Comparison of ENCODE assay signal across 7 mouse cellular contexts in genomic region chr6:128032252-128033171, GRCm38 (mm10).
DNase-seq lines count a peak whose midpoint lies in the region; ATAC-seq and TF ChIP-seq lines count a peak whose summit lies in the region.

No protein-coding gene starts in this region.

- intact Hi-C loops in gastrocnemius, postnatal 14 days (cut with DNase I; ENCODE audit: low total_unique reads) = loop anchor here (5.0 to 10.0 kb wide), 2 partner anchors 60 to 112 kb away; partner anchors contain the start of gene Tspan9
- intact Hi-C loops in left cerebral cortex, postnatal 25 days (cut with DNase I) = loop anchor here (1.0 to 2.0 kb wide), 3 partner anchors 59 to 113 kb away; no protein-coding TSS in a partner anchor

- ATAC-seq in midbrain, embryonic 13.5 days = no peak

- TF ChIP-seq POLR2A in spleen, adult 2 months (IDR thresholded peaks at IDR 0.05; ENCODE audit: low read depth, low read length) = no peak

- peak; percentile 71; the same call in 1 of the 2 replicates for TF ChIP-seq CTCF in spleen, adult 2 months (IDR thresholded peaks at IDR 0.05; ENCODE audit: extremely low read depth, insufficient read depth, insufficient read length, insufficient replicate concordance)

- H3K27ac ChIP-seq in midbrain, embryonic 13.5 days = no peak overlapping the region
- no peak overlapping the region for H3K27ac ChIP-seq in spleen, adult 2 months (ENCODE audit: insufficient read depth, low read length)

- H3K4me2 ChIP-seq in midbrain, embryonic 13.5 days (replicated peaks) = peak overlapping the region; percentile 96

- H3K36me3 ChIP-seq in midbrain, embryonic 13.5 days = no peaks in the 10 kb centered on the region
- no peaks in the 10 kb centered on the region for H3K36me3 ChIP-seq in spleen, adult 2 months (ENCODE audit: control insufficient read depth, insufficient read depth, low read length)

- 30% methylated on average over 16 of the region's 16 CpGs for WGBS in midbrain, embryonic 13.5 days
- 43% methylated on average over 16 of the region's 16 CpGs for WGBS in spleen, adult 2 months

- no peaks in the 10 kb centered on the region for H3K9me3 ChIP-seq in midbrain, embryonic 13.5 days

- 0 out of 2 replicates have a peak overlapping the region, but pooled peaks have one; percentile 51 for H3K4me3 ChIP-seq in midbrain, embryonic 13.5 days (replicated peaks)
- H3K4me3 ChIP-seq in spleen, adult 2 months (ENCODE audit: extremely low read depth, insufficient read depth, insufficient read length) = no peak overlapping the region

- H3K4me1 ChIP-seq in midbrain, embryonic 13.5 days (replicated peaks) = peaks cover 66% of the 10 kb centered on the region
- no peaks in the 10 kb centered on the region; the same call in 1 of the 2 replicates for H3K4me1 ChIP-seq in spleen, adult 2 months (ENCODE audit: control insufficient read depth, insufficient read depth, insufficient read length)

- DNase-seq in adrenal gland, adult 8-10 months = peak; percentile 51
- peak; percentile 84 to 92 for DNase-seq in cerebellum, postnatal 4 days (ENCODE audit: low spot score in 2 of 2)
- DNase-seq in gastrocnemius, postnatal 14 days = peak; percentile 79
- peak; percentile 62 for DNase-seq in induced T-regulatory cell, adult 2 months (ENCODE audit: low read depth)
- DNase-seq in left cerebral cortex, postnatal 25 days (ENCODE audit: low spot score in 2 of 2) = peak; percentile 78 to 86
- peak in 1 of 2 experiments; percentile 40 for DNase-seq in spleen, adult 2 months (ENCODE audit: low read depth in 1 of 2, low spot score in 2 of 2)

- peaks cover 31% of the 10 kb centered on the region for H3K27me3 ChIP-seq in midbrain, embryonic 13.5 days
- peaks cover 3% of the 10 kb centered on the region for H3K27me3 ChIP-seq in spleen, adult 2 months (ENCODE audit: control insufficient read depth, insufficient read depth, low read length)

- H3K9ac ChIP-seq in midbrain, embryonic 13.5 days (replicated peaks) = no peak overlapping the region
